Mouse (Mus musculus) gastrocnemius, adult 8-10 months (tissue): Measurements from ENCODE around the gene Serinc3. TPM values are rescaled to one million over a fixed set of nuclear protein-coding genes. Genes with fewer than 3 reads are reported as not detected.

ENCODE experiments used
- DNase-seq, 2 experiments: peaks; one replicate each; pipeline ENCODE4 v3.0.0; 2022; ENCODE audit warnings: low spot score in 2 of 2
- total RNA-seq, 4 experiments: library from RNA; stranded (reverse); gene quantifications; 2 replicates each; pipeline ENCODE4 v1.2.4; 2022

Serinc3 gene
- total RNA-seq, 4 experiments from 2014 or later, result 88.8 to 135 (median 117) TPM

GRCm38 (mm10) chr2:163596057-163596872, 48.7 kb downstream of the Serinc3 start:
- DNase-seq, result peak; percentile 45 to 72

- no peak for DNase-seq
Observed at GRCm38 (mm10) chr2:163595119-163595518, 49.8 kb downstream of the Serinc3 start.

- DNase-seq, result no peak
Observed at GRCm38 (mm10) chr2:163593636-163594282, 51.2 kb downstream of the Serinc3 start.

DNA sequence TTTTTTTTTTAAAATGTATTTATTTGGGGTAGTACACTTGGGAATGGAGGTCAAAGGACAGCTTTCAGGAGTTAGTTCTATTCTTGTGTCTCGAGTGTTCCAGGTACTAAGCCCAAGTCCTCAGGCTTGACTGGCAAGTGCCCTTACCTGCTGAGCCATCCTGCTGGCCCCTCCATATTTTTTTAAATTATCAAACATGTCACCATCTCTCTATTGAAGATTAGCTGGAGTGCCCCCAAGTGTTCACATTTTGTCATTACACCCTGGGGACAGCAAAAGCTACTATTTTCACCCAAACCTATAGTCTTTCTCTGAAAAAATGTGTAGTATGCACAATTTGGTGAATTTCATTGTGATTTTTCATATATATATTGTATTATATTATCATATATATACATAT, 52.8 kb downstream of the Serinc3 start:
- DNase-seq, result no peak

DNA sequence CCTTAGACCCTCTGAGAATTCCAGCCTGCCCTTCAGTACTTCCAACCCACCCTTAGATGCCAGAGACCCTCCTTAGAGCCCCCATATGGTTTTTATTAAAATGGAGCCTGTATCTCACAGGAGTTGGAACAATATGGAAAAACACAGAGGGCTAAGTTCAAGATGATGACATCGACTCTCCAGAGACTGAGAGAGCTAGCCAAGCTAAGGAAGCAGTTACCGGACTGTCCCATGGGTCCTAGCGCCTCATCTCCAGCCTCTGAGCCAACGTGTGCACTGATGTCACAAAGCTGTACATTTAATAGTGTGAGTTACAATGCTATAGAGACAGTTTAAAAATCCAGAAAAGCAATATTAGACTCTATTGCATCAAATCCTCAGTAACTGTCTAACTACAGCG, 53.9 kb downstream of the Serinc3 start:
- no peak for DNase-seq

- DNase-seq, result no peak
Observed at GRCm38 (mm10) chr2:163590211-163590610, 54.7 kb downstream of the Serinc3 start.

- no peak for DNase-seq
Observed at GRCm38 (mm10) chr2:163587506-163587905, 57.4 kb downstream of the Serinc3 start.

DNA sequence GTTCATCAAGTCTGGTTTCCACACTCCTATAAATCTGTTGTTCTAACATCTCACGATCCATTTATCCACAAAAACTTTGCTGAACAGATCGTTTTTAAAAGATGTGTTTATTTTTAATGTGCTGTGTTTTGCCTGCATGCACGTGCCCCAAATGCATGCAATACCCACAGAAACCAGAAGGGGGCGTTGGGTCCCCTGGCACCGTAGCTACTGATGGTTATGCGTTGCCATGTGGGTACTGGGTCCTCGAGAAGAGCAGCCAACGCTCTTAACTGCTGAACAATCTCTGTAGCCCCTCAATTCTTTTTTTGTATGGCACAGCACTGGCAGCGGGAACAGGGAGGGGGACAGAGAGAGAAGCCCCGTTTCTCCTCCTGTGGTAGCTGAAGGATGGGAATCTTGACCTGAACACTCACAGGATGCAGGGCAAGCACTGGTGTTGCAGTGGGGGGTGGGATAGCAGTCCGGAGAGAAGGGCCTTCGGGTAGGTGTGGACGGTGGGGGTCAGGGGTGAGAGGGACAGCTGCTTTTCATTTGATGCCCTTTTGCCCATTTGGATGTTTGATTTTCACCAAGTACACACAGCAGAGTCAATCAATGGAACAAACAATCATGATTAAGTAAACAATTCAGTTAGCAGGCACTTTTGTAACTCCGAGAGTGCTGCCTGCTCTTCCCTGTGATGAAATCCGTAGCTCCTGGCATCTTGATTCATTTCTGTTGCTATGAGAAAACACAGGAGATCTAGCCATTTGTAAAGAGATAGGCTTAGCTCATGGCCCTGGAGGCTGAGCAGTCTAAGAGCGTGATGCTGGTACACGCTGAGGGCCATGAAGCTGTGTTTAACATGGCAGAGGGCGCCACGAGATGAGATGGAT, 58.3 kb downstream of the Serinc3 start:
- no peak for DNase-seq

GRCm38 (mm10) chr2:163584088-163584426, 60.9 kb downstream of the Serinc3 start:
- no peak for DNase-seq

DNA sequence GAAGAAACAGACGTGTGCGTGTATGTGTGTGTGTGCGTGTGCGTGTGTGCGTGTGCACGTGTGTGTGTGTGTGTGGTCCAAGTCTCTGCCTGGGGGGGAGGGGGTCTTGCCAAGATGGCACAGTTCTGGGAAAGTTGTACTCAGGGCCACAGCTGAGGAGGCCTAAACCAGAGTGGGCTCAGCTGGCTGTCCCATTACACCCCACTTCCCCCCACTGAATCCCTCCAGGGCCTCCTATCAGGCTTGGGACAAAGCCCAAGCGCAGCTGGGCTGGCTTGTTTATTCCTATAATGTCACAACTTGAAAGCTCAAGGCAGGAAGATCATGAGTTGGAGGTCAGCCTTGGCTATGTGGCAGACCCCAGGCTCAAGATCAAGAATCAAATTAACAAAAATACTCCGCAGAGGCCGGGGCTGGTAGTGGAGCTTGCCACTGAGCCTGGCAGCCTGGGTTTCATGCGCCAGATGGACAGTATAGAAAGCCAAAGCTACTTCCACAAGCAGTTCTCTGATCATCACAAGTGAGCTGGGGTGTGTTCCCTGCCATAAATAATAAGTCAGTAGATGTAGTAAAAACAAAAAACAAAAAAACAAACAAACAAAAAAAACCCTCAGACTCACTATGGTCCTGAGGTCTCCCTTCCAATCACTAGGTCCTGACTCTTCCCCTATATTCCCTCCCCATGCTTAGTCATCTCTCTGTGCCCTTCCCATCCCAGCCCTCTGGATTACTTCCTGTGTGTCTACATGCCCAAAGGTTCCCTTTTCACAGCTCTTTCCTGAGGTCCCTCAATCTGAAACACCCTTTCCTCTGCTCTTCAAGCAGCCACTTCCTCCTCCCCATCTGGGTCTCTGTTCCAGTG, 61.5 kb downstream of the Serinc3 start:
- no peak for DNase-seq

DNA sequence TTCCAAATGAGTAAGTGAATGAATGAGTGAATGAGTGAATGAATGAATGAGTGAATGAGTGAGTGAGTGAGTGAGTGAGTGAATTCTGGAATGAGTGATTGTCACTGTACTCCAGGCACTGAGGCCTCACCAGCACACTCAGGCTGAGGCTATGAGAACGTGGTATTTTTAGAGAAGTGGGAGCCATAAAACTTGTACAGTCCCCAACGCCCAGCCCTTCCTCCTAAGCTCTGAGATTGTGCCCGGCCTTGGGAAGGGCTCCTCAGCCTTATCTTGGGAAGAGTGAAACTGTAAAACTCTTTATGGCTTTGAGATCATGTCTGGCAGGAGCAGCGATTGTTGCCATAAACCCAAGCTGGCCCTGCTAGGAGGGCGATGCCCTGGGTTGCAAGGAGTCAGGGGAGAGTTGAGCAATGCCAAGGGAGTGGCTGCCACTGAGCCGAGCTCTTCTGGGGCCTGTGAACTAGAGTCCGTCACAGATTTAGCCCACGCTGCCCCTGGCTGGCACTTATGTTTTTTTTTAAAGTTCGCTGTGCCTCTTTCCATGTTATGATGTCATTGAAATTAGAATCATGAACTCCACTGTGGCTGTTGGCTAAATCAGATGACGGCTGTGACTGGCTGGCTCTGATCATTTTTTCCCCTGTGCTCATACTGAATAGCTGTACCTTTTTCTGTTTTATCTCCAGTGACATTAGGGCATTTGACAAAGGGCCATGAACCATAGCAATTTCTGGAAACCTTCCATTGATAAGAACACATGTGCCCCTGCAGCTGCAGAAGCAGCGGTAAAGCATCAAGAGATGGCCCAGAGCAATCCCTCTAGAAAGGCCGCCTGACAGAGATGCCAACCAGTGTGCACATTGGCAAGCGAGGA, 64.6 kb downstream of the Serinc3 start:
- DNase-seq, result no peak

- no peak for DNase-seq
Observed at GRCm38 (mm10) chr2:163577986-163578385, 66.9 kb downstream of the Serinc3 start.

GRCm38 (mm10) chr2:163575248-163575647, 69.7 kb downstream of the Serinc3 start:
- no peak for DNase-seq

- no peak for DNase-seq
Observed at GRCm38 (mm10) chr2:163574321-163574720, 70.6 kb downstream of the Serinc3 start.

Other genes starting within 250 kb of the Serinc3 start
- gene Jph2, start 247.1 kb downstream of the Serinc3 start, total RNA-seq, result 100 to 1,000 TPM; 459 to 572 (median 513) TPM
- 10 to 100 TPM; 30.7 to 34.5 (median 32.9) TPM for gene Oser1, start 220.4 kb downstream of the Serinc3 start, total RNA-seq
- under 1 TPM in 1 of 4 experiments, not detected in 3; 0.13 TPM for gene Gdap1l1, start 206.7 kb downstream of the Serinc3 start, total RNA-seq
- 10 to 100 TPM; 70.3 to 75.0 (median 73.9) TPM for gene Fitm2, start 172.5 kb downstream of the Serinc3 start, total RNA-seq
- gene R3hdml, start 152.8 kb downstream of the Serinc3 start, total RNA-seq, result not detected
- under 1 TPM in 1 of 4 experiments, not detected in 3; 0.11 TPM for gene Hnf4a, start 138.3 kb downstream of the Serinc3 start, total RNA-seq
- 1 to 10 TPM; 3.1 to 5.2 (median 3.4) TPM for gene Ttpal, start 42.8 kb downstream of the Serinc3 start, total RNA-seq
- gene Pkig, start 13.3 kb upstream of the Serinc3 start, total RNA-seq, result 100 to 1,000 TPM; 102 to 111 (median 107) TPM
- gene Ada, start 105.1 kb upstream of the Serinc3 start, total RNA-seq, result 1 to 10 TPM in 1 of 4 experiments, under 1 TPM in 2, not detected in 1; 0.34 to 1.2 (median 0.62) TPM
- gene Ccn5, start 175.7 kb upstream of the Serinc3 start, total RNA-seq, result 1 to 10 TPM in 2 of 4 experiments, under 1 TPM in 1, not detected in 1; 0.75 to 1.4 (median 1.3) TPM
- gene Kcnk15, start 208.5 kb upstream of the Serinc3 start, total RNA-seq, result not detected